Mouse (Mus musculus) erythroblast, embryonic 14.5 days (primary cell): ENCODE data around the gene Fam229a.

Source experiments
- GATA1 ChIP-seq: IDR thresholded peaks from 2 replicates; pipeline ENCODE4 v1.6.1; 2012; ENCODE audit warnings: low read length, inconsistent platforms, mixed read lengths
- TAL1 ChIP-seq: IDR thresholded peaks from 3 replicates; pipeline ENCODE4 v1.6.1; 2012; ENCODE audit warnings: low read length, inconsistent platforms, mixed read lengths

- TF ChIP-seq GATA1 (no peak), TAL1 (no peak)
Measured at GRCm38 (mm10) chr4:129514300-129514898, 23.4 kb downstream of the Fam229a start.
